Mouse (Mus musculus): ENCODE measurements at regions not wholly inside any gene's neighbourhood (a gene's known extent, or its start where the extent isn't known, plus 50 kb on each side); places are given as distances from the start of the nearest gene placed in this dataset.

GRCm38 (mm10) chr3:53992993-53993392 lies 129.4 kb upstream of the Ufm1 start:
- Histone ChIP-seq H3K9ac (no peak overlapping the region), H3K27ac (replicated peaks) (no peak overlapping the region), H3K4me2 (no peak overlapping the region), H3K9me3 (no peaks in the 10 kb centered on the region), H3K27me3 (no peaks in the 10 kb centered on the region), H3K36me3 (no peaks in the 10 kb centered on the region), H3K4me1 (replicated peaks) (no peaks in the 10 kb centered on the region), H3K4me3 (no peak overlapping the region)
- 82% methylated on average over 4 of the region's 4 CpGs for WGBS
- no peak for ATAC-seq (ENCODE audit: low FRiP score, low read depth)

GRCm38 (mm10) chr3:53988796-53989195 lies 125.2 kb upstream of the Ufm1 start:
- Histone ChIP-seq H3K4me2 (no peak overlapping the region), H3K4me3 (no peak overlapping the region), H3K27ac (replicated peaks) (no peak overlapping the region), H3K4me1 (replicated peaks) (no peaks in the 10 kb centered on the region), H3K9me3 (no peaks in the 10 kb centered on the region), H3K36me3 (no peaks in the 10 kb centered on the region), H3K27me3 (no peaks in the 10 kb centered on the region), H3K9ac (no peak overlapping the region)
- ATAC-seq (ENCODE audit: low FRiP score, low read depth), result no peak
- WGBS, result 90% methylated on average over 9 of the region's 9 CpGs

- no peak overlapping the region for H3K27ac ChIP-seq (replicated peaks)
- H3K36me3 ChIP-seq, result no peaks in the 10 kb centered on the region
- WGBS, result 87% methylated on average over 7 of the region's 7 CpGs
- ATAC-seq (ENCODE audit: low FRiP score, low read depth), result no peak
- no peaks in the 10 kb centered on the region for H3K27me3 ChIP-seq
- no peak overlapping the region for H3K4me2 ChIP-seq
- no peaks in the 10 kb centered on the region for H3K9me3 ChIP-seq
- H3K4me1 ChIP-seq (replicated peaks), result no peaks in the 10 kb centered on the region
- no peak overlapping the region for H3K9ac ChIP-seq
- H3K4me3 ChIP-seq, result no peak overlapping the region
Observed at GRCm38 (mm10) chr3:53988256-53988655, 124.6 kb upstream of the Ufm1 start.

- Histone ChIP-seq H3K27me3 (no peaks in the 10 kb centered on the region), H3K9ac (no peak overlapping the region), H3K36me3 (no peaks in the 10 kb centered on the region), H3K9me3 (no peaks in the 10 kb centered on the region), H3K27ac (replicated peaks) (no peak overlapping the region), H3K4me1 (replicated peaks) (no peaks in the 10 kb centered on the region), H3K4me3 (no peak overlapping the region), H3K4me2 (no peak overlapping the region)
- no peak for ATAC-seq (ENCODE audit: low FRiP score, low read depth)
- 84% methylated on average over 2 of the region's 2 CpGs for WGBS
Observed at GRCm38 (mm10) chr3:53987316-53987715, 123.7 kb upstream of the Ufm1 start.

GRCm38 (mm10) chr3:53984743-53985550 lies 121.3 kb upstream of the Ufm1 start:
- Histone ChIP-seq H3K9me3 (no peaks in the 10 kb centered on the region), H3K9ac (no peak overlapping the region), H3K4me1 (replicated peaks) (no peaks in the 10 kb centered on the region), H3K36me3 (no peaks in the 10 kb centered on the region), H3K4me3 (no peak overlapping the region), H3K27ac (replicated peaks) (no peak overlapping the region), H3K4me2 (no peak overlapping the region), H3K27me3 (no peaks in the 10 kb centered on the region)
- no peak for ATAC-seq (ENCODE audit: low FRiP score, low read depth)
- 84% methylated on average over 6 of the region's 6 CpGs for WGBS

- H3K4me1 ChIP-seq (replicated peaks), result no peaks in the 10 kb centered on the region
- H3K27ac ChIP-seq (replicated peaks), result no peak overlapping the region
- no peaks in the 10 kb centered on the region for H3K9me3 ChIP-seq
- H3K4me3 ChIP-seq, result no peak overlapping the region
- H3K36me3 ChIP-seq, result no peaks in the 10 kb centered on the region
- no peak for ATAC-seq (ENCODE audit: low FRiP score, low read depth)
- 94% methylated on average over 8 of the region's 8 CpGs for WGBS
- H3K4me2 ChIP-seq, result no peak overlapping the region
- H3K27me3 ChIP-seq, result no peaks in the 10 kb centered on the region
- no peak overlapping the region for H3K9ac ChIP-seq
Observed at GRCm38 (mm10) chr3:53982311-53982710, 118.7 kb upstream of the Ufm1 start.

GRCm38 (mm10) chr3:53981585-53981984 lies 118.0 kb upstream of the Ufm1 start:
- Histone ChIP-seq H3K9me3 (no peaks in the 10 kb centered on the region), H3K4me3 (no peak overlapping the region), H3K4me1 (replicated peaks) (no peaks in the 10 kb centered on the region), H3K4me2 (no peak overlapping the region), H3K27me3 (no peaks in the 10 kb centered on the region), H3K9ac (no peak overlapping the region), H3K36me3 (no peaks in the 10 kb centered on the region), H3K27ac (replicated peaks) (no peak overlapping the region)
- no peak for ATAC-seq (ENCODE audit: low FRiP score, low read depth)

GRCm38 (mm10) chr3:53977379-53978080 lies 113.9 kb upstream of the Ufm1 start:
- peaks cover 5% of the 10 kb centered on the region; the same call in 1 of the 2 replicates for H3K4me1 ChIP-seq (replicated peaks)
- H3K27me3 ChIP-seq, result no peaks in the 10 kb centered on the region
- H3K36me3 ChIP-seq, result no peaks in the 10 kb centered on the region
- no peak for ATAC-seq (ENCODE audit: low FRiP score, low read depth)
- H3K27ac ChIP-seq (replicated peaks), result no peak overlapping the region
- 85% methylated on average over 5 of the region's 5 CpGs for WGBS
- no peak overlapping the region for H3K4me3 ChIP-seq
- no peaks in the 10 kb centered on the region for H3K9me3 ChIP-seq
- H3K4me2 ChIP-seq, result no peak overlapping the region
- no peak overlapping the region for H3K9ac ChIP-seq

GRCm38 (mm10) chr3:53974905-53975551 lies 111.4 kb upstream of the Ufm1 start:
- no peak overlapping the region for H3K4me3 ChIP-seq
- peaks cover 5% of the 10 kb centered on the region; the same call in 1 of the 2 replicates for H3K4me1 ChIP-seq (replicated peaks)
- no peak overlapping the region for H3K4me2 ChIP-seq
- H3K27me3 ChIP-seq, result no peaks in the 10 kb centered on the region
- H3K9ac ChIP-seq, result no peak overlapping the region
- ATAC-seq (ENCODE audit: low FRiP score, low read depth), result no peak
- H3K27ac ChIP-seq (replicated peaks), result no peak overlapping the region
- no peaks in the 10 kb centered on the region for H3K36me3 ChIP-seq
- 43% methylated on average over 10 of the region's 10 CpGs for WGBS
- no peaks in the 10 kb centered on the region for H3K9me3 ChIP-seq

GRCm38 (mm10) chr3:53969000-53969641 lies 105.5 kb upstream of the Ufm1 start:
- Histone ChIP-seq H3K9me3 (no peaks in the 10 kb centered on the region), H3K4me3 (no peak overlapping the region), H3K36me3 (no peaks in the 10 kb centered on the region), H3K9ac (no peak overlapping the region), H3K27ac (replicated peaks) (no peak overlapping the region), H3K27me3 (no peaks in the 10 kb centered on the region), H3K4me2 (no peak overlapping the region), H3K4me1 (replicated peaks) (no peaks in the 10 kb centered on the region)
- no peak for ATAC-seq (ENCODE audit: low FRiP score, low read depth)
- 61% methylated on average over 5 of the region's 5 CpGs for WGBS

GRCm38 (mm10) chr3:53965142-53965541 lies 101.5 kb upstream of the Ufm1 start:
- no peaks in the 10 kb centered on the region for H3K27me3 ChIP-seq
- WGBS, result 67% methylated on average over 5 of the region's 5 CpGs
- no peaks in the 10 kb centered on the region for H3K4me1 ChIP-seq (replicated peaks)
- no peak for ATAC-seq (ENCODE audit: low FRiP score, low read depth)
- no peak overlapping the region for H3K27ac ChIP-seq (replicated peaks)
- no peaks in the 10 kb centered on the region for H3K36me3 ChIP-seq
- no peak overlapping the region for H3K4me2 ChIP-seq
- no peaks in the 10 kb centered on the region for H3K9me3 ChIP-seq
- H3K9ac ChIP-seq, result no peak overlapping the region
- H3K4me3 ChIP-seq, result no peak overlapping the region

- Histone ChIP-seq H3K4me2 (no peak overlapping the region), H3K27ac (replicated peaks) (no peak overlapping the region), H3K36me3 (no peaks in the 10 kb centered on the region), H3K9ac (no peak overlapping the region), H3K27me3 (no peaks in the 10 kb centered on the region), H3K9me3 (no peaks in the 10 kb centered on the region), H3K4me3 (no peak overlapping the region), H3K4me1 (replicated peaks) (no peaks in the 10 kb centered on the region)
- no peak for ATAC-seq (ENCODE audit: low FRiP score, low read depth)
- 94% methylated on average over 2 of the region's 2 CpGs for WGBS
Observed at GRCm38 (mm10) chr3:53953801-53954200, 90.2 kb upstream of the Ufm1 start.
